Mouse (Mus musculus): Measurements from ENCODE around the gene Hps1.

Hps1 gene

DNA sequence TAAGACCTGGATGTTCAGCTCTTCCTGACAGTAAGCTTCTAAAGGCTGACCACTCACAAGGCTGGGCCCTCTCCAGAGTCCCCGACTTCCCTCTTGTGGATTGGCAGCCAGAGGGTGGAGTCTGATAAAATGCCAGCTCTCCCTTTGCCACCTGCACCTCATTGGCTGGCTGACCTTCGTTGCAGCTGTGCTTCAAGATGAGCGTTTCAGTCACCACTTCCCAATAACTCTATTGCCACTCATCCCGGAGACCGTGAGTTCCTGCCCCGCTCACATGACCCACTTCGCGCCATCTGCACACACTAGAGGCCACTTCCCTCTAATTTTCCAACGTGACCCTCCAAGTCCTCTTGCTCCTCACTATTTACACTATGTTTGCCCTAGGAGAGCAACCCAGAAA is 66.0 kb downstream of the Hps1 start:
- no peak for DNase-seq
